Mouse (Mus musculus) cerebellum, adult 2 months (tissue): ENCODE results near the gene Fopnl.

Source experiments
- CTCF ChIP-seq: fragments of 200-500 bp; IDR thresholded peaks from 2 replicates; pipeline ENCODE4 v1.5.1; 2011; ENCODE audit warnings: low read depth, mild to moderate bottlenecking, control low read depth, low read length, moderate library complexity, borderline replicate concordance; ENCODE audit not compliant: insufficient read depth
- POLR2A ChIP-seq: fragments of 200-500 bp; IDR thresholded peaks from 2 replicates; pipeline ENCODE4 v1.6.1; 2011; ENCODE audit warnings: low read length, control low read depth, borderline replicate concordance; ENCODE audit not compliant: insufficient read depth

- TF ChIP-seq CTCF (no peak), POLR2A (no peak)
These were observed 34.4 kb upstream of the Fopnl start for GRCm38 (mm10) chr16:14351571-14351970.
